Mouse (Mus musculus): ENCODE results near the gene Havcr1. TPM values are rescaled to one million over a fixed set of nuclear protein-coding genes. Genes with fewer than 3 reads are reported as not detected.
"Not testable (repeated sequence)": the region's sequence is repeated elsewhere in the genome, so short reads cannot be mapped to it uniquely, and the experiment has no call there.

Havcr1 gene
- polyA plus RNA-seq (2016; fragmentation: Nextera tagmentation; extraction: Ambion mirVana): not detected in 2 replicates

DNA sequence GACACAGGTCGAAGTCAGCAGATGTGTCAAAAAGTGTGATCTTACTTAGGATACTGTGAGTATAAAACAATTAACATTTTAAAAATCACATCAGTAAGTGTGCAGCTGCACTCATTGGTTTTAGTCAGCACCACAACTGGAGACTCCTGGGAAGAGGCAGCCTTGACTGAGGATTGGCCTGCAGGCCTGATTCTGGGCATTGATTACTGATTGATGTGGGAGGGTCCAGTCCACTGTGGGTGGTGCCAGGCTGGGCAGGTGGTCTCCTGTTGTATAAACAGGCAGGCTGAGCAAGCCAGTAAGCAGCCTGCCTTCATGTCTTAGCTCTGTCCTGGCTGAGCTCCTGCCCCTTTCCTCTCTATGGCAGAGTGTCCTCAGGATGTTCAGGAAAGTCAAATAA lies at the start of gene Havcr1:
Havcr1 (plus strand) TSS at position 5 of the 400 bp plus-strand sequence.
- not testable (repeated sequence) for H3K4me1 ChIP-seq; H3K4me3 ChIP-seq; ATAC-seq (ENCODE audit: low FRiP score, low read depth); H3K36me3 ChIP-seq; H3K9me3 ChIP-seq; H3K9ac ChIP-seq (replicated peaks); H3K4me2 ChIP-seq (replicated peaks); H3K27ac ChIP-seq (replicated peaks); H3K27me3 ChIP-seq
- 85% methylated on average over 1 of the region's 1 CpGs for WGBS

DNA sequence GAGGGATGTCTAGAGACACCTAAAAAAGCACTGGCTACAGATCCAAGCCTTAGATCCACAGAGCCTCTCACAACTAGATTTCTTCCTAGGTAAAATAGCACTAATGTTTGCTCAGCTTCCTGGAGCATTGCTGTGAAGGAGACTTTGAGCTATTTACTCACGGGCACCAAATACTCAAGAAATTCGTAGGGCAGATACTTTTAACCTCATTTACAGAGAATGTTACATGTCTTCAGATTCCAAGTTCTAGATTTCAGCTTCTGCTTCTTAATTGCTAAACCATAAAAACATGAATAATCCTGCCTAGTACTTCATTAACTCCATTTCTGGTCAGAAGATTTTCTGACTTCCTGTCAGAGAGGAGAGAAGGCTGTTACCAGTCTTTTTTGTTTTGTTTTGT lies 44.7 kb upstream of the Havcr1 start:
- Histone ChIP-seq H3K4me2 (replicated peaks) (no peak overlapping the region), H3K27me3 (no peaks in the 10 kb centered on the region), H3K4me3 (no peak overlapping the region), H3K27ac (replicated peaks) (no peak overlapping the region), H3K4me1 (no peaks in the 10 kb centered on the region), H3K36me3 (no peaks in the 10 kb centered on the region), H3K9ac (replicated peaks) (no peak overlapping the region), H3K9me3 (no peaks in the 10 kb centered on the region)
- 86% methylated on average over 2 of the region's 2 CpGs for WGBS
- no peak for ATAC-seq (ENCODE audit: low FRiP score, low read depth)

DNA sequence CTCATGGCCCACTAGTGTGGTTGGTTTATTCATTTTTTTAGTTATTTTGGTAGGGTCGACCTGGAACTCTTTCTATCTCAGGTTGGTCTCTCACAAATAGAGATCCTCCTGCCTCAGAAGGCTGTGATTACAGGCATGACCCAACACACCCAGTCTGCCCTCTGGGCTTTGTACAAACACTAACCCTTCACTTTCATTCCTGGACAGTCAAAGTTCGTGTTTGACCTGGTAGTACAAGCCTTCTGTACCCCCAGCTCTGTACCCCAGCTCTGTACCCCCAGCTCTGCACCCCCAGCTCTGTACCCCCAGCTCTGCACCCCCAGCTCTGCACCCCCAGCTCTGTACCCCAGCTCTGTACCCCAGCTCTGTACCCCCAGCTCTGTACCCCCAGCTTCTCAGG lies 39.0 kb upstream of the Havcr1 start:
- ATAC-seq (ENCODE audit: low FRiP score, low read depth); H3K36me3 ChIP-seq: not testable (repeated sequence)
- WGBS: 82% methylated on average over 2 of the region's 2 CpGs

DNA sequence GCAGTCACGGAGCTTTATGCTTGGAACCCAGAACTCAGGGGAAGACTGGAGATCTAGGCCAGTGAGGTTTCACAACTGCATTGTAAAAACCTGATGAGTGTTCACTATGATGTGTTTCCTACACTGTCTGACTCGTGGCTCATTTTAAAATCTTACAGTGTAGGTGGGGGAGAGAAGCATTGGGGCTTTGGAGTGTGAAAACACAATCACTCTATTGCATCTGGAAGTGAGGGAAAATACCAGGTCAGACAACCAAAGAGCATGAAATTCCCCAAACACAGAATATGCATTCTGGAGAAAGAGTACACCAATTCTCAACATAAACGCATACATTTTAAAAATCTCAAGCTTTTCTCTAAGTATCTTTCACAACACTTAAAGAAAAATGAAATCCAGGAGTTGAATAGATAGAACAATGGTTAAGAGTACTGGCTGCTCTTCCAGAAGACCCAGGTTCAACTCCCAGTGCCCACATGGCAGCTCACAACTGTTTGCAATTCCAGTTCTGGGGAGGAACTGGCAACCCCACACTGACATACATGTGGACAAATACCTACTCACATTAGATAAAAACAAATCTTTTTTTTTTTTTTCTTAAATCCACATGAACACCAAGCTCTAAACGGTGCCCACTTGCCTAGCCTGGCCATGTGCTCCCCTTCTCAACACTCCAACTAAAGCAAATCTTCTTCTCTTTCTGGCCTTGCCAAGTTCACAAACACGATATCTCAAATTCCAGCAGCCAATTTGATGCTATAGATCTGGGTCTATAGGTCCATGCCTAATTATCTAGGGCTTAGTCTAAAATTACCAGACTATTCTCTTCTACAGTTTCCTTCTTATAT lies 37.2 kb upstream of the Havcr1 start:
- H3K36me3 ChIP-seq: no peaks in the 10 kb centered on the region
- 0 out of 2 replicates have a peak, but pooled peaks cover 6% of the 10 kb centered on the region for H3K9me3 ChIP-seq
- H3K27ac ChIP-seq (replicated peaks): no peak overlapping the region
- no peak overlapping the region for H3K4me3 ChIP-seq
- H3K4me2 ChIP-seq (replicated peaks): no peak overlapping the region
- no peaks in the 10 kb centered on the region for H3K27me3 ChIP-seq
- no peak overlapping the region for H3K9ac ChIP-seq (replicated peaks)
- ATAC-seq (ENCODE audit: low FRiP score, low read depth): no peak
- no peaks in the 10 kb centered on the region for H3K4me1 ChIP-seq
- 83% methylated on average over 5 of the region's 5 CpGs for WGBS

More for the DNA sequence above, 39.0 kb upstream of the Havcr1 start:
- H3K4me3 ChIP-seq; H3K4me1 ChIP-seq; H3K27ac ChIP-seq (replicated peaks); H3K27me3 ChIP-seq; H3K9ac ChIP-seq (replicated peaks); H3K4me2 ChIP-seq (replicated peaks); H3K9me3 ChIP-seq: not testable (repeated sequence)

DNA sequence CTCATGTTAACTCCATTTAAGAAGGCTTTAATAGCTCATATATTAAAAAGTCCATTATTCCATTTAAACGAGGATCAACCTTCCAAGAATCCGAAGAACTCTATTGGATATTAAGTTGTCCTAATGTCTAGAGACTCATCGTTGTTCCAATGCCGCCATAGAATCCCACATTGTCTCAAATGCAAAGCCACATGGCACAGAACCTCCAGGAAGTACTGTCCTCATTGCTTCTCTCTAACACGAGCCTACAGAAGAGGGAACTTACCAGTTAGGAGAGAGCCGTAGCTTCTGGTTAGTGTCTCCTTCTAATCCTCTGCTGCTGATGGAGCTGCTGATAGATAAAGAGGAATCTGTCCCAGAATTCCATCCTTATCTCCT lies 36.6 kb upstream of the Havcr1 start:
- Histone ChIP-seq H3K4me1 (no peaks in the 10 kb centered on the region), H3K4me3 (no peak overlapping the region), H3K9me3 (0 out of 2 replicates have a peak, but pooled peaks cover 6% of the 10 kb centered on the region), H3K9ac (replicated peaks) (no peak overlapping the region), H3K27ac (replicated peaks) (no peak overlapping the region), H3K4me2 (replicated peaks) (no peak overlapping the region), H3K36me3 (no peaks in the 10 kb centered on the region), H3K27me3 (no peaks in the 10 kb centered on the region)
- WGBS: 90% methylated on average over 6 of the region's 6 CpGs
- ATAC-seq (ENCODE audit: low FRiP score, low read depth): no peak

DNA sequence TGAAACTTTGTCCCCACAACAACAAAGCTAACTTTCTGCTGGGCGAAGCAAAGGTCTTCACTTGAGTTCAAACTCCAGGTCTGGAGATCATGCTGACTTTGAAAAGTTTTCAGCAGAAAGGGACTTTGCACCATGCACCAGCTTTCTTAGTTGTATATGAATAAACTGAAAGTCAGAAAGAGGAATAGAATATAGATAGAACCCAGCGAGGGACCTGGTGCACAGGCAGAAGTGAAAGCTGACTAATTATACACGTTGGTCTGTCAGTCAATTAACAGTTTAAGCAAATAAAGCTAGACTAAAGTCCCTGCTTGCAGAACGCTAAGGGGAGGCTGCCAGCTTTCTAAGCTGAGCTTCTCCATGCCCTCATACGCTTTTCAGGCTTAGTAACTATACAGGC lies 36.0 kb upstream of the Havcr1 start:
- H3K27ac ChIP-seq (replicated peaks): no peak overlapping the region
- H3K4me2 ChIP-seq (replicated peaks): no peak overlapping the region
- 0 out of 2 replicates have a peak, but pooled peaks cover 6% of the 10 kb centered on the region for H3K9me3 ChIP-seq
- H3K27me3 ChIP-seq: no peaks in the 10 kb centered on the region
- no peaks in the 10 kb centered on the region for H3K4me1 ChIP-seq
- 91% methylated on average over 5 of the region's 5 CpGs for WGBS
- H3K4me3 ChIP-seq: no peak overlapping the region
- no peak for ATAC-seq (ENCODE audit: low FRiP score, low read depth)
- H3K36me3 ChIP-seq: no peaks in the 10 kb centered on the region
- no peak overlapping the region for H3K9ac ChIP-seq (replicated peaks)

DNA sequence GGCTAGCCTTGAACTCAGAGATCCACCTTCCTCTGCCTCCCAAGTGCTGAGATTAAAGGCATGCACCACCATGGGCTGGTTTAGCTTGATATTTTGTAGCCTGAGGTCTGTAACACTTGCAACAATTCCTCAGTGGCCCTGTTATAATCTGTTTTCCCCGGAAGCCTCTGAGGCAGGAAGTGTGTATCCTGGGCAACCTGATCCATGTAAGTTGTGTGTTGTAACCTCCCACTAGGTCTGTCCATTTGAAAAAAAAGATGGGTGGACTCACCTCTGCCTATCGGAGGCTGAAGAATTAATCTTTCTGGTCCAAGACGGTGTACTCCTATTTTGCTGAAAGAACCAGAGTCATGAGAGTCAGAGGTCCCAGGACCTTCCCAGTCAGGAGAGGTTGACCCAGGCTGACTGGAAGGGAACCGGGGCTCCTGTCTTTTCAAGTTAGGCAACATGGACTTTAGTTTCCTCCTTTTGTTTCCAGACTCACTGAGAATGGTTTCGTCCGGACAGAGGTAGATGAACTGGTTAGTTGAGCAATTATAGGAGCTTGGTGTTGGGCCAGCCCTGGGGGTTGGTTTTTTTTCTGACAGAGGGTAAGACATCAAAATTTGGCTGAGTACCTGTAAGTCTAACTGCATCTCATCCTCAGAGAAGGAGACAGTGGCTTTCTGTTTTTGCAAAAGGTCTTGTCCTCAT lies 28.1 kb upstream of the Havcr1 start, which contains the start of gene Timd2:
Timd2 (minus strand) TSS at position 398 of the 693 bp plus-strand sequence.
- Histone ChIP-seq H3K9me3 (no peaks in the 10 kb centered on the region), H3K4me1 (no peaks in the 10 kb centered on the region), H3K4me3 (no peak within 1 kb of the TSS), H3K9ac (replicated peaks) (no peak within 1 kb of the TSS), H3K27me3 (no peaks in the 10 kb centered on the region), H3K27ac (replicated peaks) (no peak within 1 kb of the TSS), H3K4me2 (replicated peaks) (no peak within 1 kb of the TSS), H3K36me3 (no peaks in the 10 kb centered on the region)
- ATAC-seq (ENCODE audit: low FRiP score, low read depth): no peak
- WGBS: 81% methylated on average over 6 of the region's 6 CpGs

DNA sequence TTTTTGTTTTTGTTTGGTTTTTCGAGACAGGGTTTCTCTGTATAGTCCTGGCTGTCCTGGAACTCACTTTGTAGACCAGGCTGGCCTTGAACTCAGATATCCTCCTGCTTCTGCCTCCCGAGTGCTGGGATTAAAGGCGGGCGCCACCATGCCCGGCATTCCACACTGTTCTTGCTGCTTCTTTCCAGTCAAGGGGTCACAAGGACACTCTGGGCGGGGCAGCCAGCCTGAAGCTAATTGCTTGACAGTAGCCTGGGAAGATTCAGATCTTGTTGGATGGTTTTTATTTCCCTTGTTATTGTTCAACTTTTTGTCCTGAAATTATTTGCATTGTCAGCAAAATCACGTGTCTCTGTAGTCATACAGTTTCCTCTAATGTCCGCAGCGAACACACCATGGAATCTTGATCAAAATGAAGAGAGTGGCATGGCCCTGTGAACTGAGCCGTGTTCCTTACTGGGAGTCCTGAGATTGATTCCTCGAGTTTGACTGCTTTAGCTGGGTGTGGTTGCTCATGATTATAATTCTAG lies 3.3 kb upstream of the Havcr1 start:
- no peak overlapping the region for H3K9ac ChIP-seq (replicated peaks)
- no peak overlapping the region for H3K4me2 ChIP-seq (replicated peaks)
- no peaks in the 10 kb centered on the region for H3K36me3 ChIP-seq
- ATAC-seq (ENCODE audit: low FRiP score, low read depth): no peak
- no peaks in the 10 kb centered on the region for H3K4me1 ChIP-seq
- H3K4me3 ChIP-seq: no peak overlapping the region
- 84% methylated on average over 11 of the region's 11 CpGs for WGBS
- no peaks in the 10 kb centered on the region for H3K9me3 ChIP-seq
- no peak overlapping the region for H3K27ac ChIP-seq (replicated peaks)
- H3K27me3 ChIP-seq: no peaks in the 10 kb centered on the region

DNA sequence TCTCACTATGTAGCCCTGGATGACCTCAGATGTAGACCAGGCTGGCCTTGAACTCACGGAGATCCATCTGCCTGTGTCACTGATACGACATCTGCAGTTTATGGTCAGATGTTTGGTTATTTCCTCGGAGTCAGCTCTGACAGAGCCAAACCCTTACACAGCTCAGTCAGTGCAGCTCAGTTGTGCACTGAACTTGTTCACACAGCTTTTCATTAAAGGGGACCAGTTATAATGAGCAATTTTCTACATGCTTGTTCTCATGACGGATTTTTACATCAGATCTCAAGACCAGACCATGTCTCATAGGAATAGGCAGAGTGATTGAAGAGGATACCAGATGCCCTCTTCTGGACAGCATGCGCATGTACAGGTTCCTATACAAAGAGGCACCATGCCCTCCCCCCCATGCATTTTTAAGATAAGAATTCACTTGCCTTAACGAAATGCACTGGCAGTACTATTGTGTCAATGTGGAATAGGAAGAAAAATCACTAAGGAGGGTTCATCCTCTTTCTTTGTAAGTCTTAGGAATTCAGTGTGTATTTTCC lies 1.6 kb upstream of the Havcr1 start:
- Histone ChIP-seq H3K27ac (replicated peaks) (no peak overlapping the region), H3K4me1 (no peaks in the 10 kb centered on the region), H3K9me3 (no peaks in the 10 kb centered on the region), H3K4me3 (no peak overlapping the region), H3K9ac (replicated peaks) (no peak overlapping the region), H3K27me3 (no peaks in the 10 kb centered on the region), H3K4me2 (replicated peaks) (no peak overlapping the region), H3K36me3 (no peaks in the 10 kb centered on the region)
- WGBS: 66% methylated on average over 6 of the region's 6 CpGs
- peak; percentile 49; the same call in 1 of the 2 replicates for ATAC-seq (ENCODE audit: low FRiP score, low read depth)

DNA sequence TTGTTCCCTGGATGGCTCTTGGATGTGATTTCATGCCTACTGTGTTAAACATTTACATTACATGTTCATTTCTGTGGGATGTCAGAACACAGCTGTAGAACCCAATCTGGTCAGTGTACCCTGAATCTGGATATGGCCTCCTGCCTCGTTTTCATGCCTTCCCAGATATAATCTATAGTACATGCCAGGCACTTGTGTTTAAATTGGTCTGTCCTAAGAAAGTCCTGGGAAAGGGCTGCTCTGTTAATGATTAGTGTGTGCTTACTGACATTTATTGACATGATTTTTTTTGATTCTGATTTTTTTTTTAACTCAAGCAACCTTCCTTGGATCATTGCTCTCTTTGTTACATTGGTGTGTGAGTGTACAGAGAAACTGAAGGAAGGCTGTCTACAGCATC lies 263 bp upstream of the Havcr1 start:
- Histone ChIP-seq H3K4me3 (no peak overlapping the region), H3K27me3 (no peaks in the 10 kb centered on the region), H3K4me2 (replicated peaks) (no peak overlapping the region), H3K9ac (replicated peaks) (no peak overlapping the region), H3K36me3 (no peaks in the 10 kb centered on the region), H3K27ac (replicated peaks) (no peak overlapping the region), H3K4me1 (no peaks in the 10 kb centered on the region), H3K9me3 (no peaks in the 10 kb centered on the region)
- no peak for ATAC-seq (ENCODE audit: low FRiP score, low read depth)
- 73% methylated on average over 1 of the region's 1 CpGs for WGBS

DNA sequence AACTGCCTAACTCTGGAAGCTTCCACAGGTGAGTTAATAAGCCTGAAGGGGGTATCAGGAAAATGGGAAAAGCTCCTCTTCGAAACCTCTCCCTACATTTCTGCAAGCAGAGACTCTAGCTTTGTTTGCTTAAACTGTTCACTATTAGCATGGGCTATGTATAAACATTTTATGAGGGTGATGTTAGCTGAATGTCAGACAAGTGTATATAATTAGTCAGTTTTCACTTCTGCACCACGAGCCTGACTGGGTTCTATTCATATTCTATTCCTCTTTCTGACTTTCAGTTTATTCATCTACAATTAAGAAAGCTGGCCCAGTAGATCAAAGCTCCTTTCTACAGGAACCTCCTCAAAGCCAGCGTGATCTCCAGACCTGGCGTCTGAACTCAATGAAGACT lies 4.6 kb downstream of the Havcr1 start:
- 89% methylated on average over 4 of the region's 4 CpGs for WGBS
- Histone ChIP-seq H3K36me3 (no peaks in the 10 kb centered on the region), H3K27ac (replicated peaks) (no peak overlapping the region), H3K4me1 (no peaks in the 10 kb centered on the region), H3K4me2 (replicated peaks) (no peak overlapping the region), H3K9ac (replicated peaks) (no peak overlapping the region), H3K27me3 (no peaks in the 10 kb centered on the region), H3K4me3 (no peak overlapping the region), H3K9me3 (no peaks in the 10 kb centered on the region)
- ATAC-seq (ENCODE audit: low FRiP score, low read depth): no peak

DNA sequence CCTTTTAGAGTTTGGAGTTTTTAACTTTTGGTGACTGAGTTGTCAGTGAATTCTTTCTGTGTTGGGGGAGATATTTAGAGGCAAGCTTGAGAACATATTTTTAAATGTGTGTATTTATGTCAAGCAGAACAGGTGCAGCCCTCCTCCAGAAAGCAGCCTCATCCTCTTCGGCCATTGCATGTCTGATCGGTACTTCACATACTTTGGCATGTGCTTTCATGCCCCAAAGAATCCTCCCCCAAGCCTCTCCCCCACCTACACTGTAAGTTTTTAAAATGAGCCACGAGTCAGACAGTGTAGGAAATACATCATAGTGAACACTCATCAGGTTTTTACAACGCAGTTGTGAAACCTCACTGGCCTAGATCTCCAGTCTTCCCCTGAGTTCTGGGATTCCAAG lies 6.0 kb downstream of the Havcr1 start:
- Histone ChIP-seq H3K4me1 (no peaks in the 10 kb centered on the region), H3K9ac (replicated peaks) (no peak overlapping the region), H3K4me3 (no peak overlapping the region), H3K27me3 (no peaks in the 10 kb centered on the region), H3K9me3 (no peaks in the 10 kb centered on the region), H3K36me3 (no peaks in the 10 kb centered on the region), H3K27ac (replicated peaks) (no peak overlapping the region), H3K4me2 (replicated peaks) (no peak overlapping the region)
- ATAC-seq (ENCODE audit: low FRiP score, low read depth): no peak
- WGBS: 90% methylated on average over 4 of the region's 4 CpGs
